Mouse (Mus musculus) stomach, embryonic 16.5 days (tissue): ENCODE measurements around the gene Pold1. TPM values are rescaled to one million over a fixed set of nuclear protein-coding genes. Genes with fewer than 3 reads are reported as not detected.

ENCODE experiments used
- ATAC-seq: fragments of 200-750 bp; cut with Nextera tagmentation; 2 replicates; pipeline ENCODE4 v1.8.0; 2017; ENCODE audit warnings: moderate number of reproducible peaks, moderate TSS enrichment; ENCODE audit not compliant: insufficient read depth, low FRiP score
- H3K27ac ChIP-seq: fragments of 300-500 bp; sonication (generic); 2 replicates; pipeline ENCODE4 v1.5.1; 2014; ENCODE audit warnings: low read length
- H3K27me3 ChIP-seq: fragments of 300-500 bp; sonication (generic); 2 replicates; pipeline ENCODE4 v1.6.1; 2014; ENCODE audit warnings: low read length, control low read depth, mixed read lengths; ENCODE audit not compliant: control insufficient read depth, insufficient read depth
- H3K36me3 ChIP-seq: fragments of 300-500 bp; sonication (generic); 2 replicates; pipeline ENCODE4 v1.6.1; 2014; ENCODE audit warnings: low read length; ENCODE audit not compliant: control insufficient read depth, insufficient read depth
- H3K4me1 ChIP-seq: fragments of 300-500 bp; sonication (generic); 2 replicates; pipeline ENCODE4 v1.6.1; 2014; ENCODE audit warnings: low read length, control low read depth, mixed read lengths; ENCODE audit not compliant: control insufficient read depth, insufficient read depth
- H3K4me2 ChIP-seq: fragments of 300-500 bp; sonication (generic); 2 replicates; pipeline ENCODE4 v1.6.1; 2014; ENCODE audit warnings: low read depth, low read length, mixed read lengths
- H3K4me3 ChIP-seq: fragments of 300-500 bp; sonication (generic); replicated peaks from 2 replicates; pipeline ENCODE4 v1.5.1; 2014; ENCODE audit warnings: mild to moderate bottlenecking, low read length
- H3K9ac ChIP-seq: fragments of 300-500 bp; sonication (generic); 2 replicates; pipeline ENCODE4 v1.6.1; 2014; ENCODE audit warnings: low read length
- H3K9me3 ChIP-seq: fragments of 300-500 bp; sonication (generic); replicated peaks from 2 replicates; pipeline ENCODE4 v1.6.1; 2016; ENCODE audit warnings: low read length, control low read depth; ENCODE audit not compliant: control insufficient read depth
- WGBS: fragments of 180-500 bp; shearing (Covaris S2); extraction: QIAGEN DNeasy Blood & Tissue Kit; methylation state at CpG from one replicate; pipeline ENCODE4 v1.1.7; 2014; 5-methylcytosine and 5-hydroxymethylcytosine counted together
- polyA plus RNA-seq: library from polyadenylated mRNA; unstranded; fragments of >200 nt; fragmentation: Nextera tagmentation; extraction: Ambion mirVana; gene quantifications from 2 replicates; pipeline ENCODE4 v1.2.1, GENCODE M21; 2015

Pold1 gene
- polyA plus RNA-seq, 1 experiment from 2014 or later, result 70.3 TPM

GRCm38 (mm10) chr7:44585606-44586005, 37.0 kb upstream of the Pold1 start:
- H3K4me1 ChIP-seq, result peaks cover 13% of the 10 kb centered on the region
- no peak overlapping the region for H3K4me2 ChIP-seq
- H3K9me3 ChIP-seq, result no peaks in the 10 kb centered on the region
- H3K4me3 ChIP-seq, result no peak overlapping the region
- H3K27me3 ChIP-seq, result peaks cover 36% of the 10 kb centered on the region
- no peak overlapping the region for H3K9ac ChIP-seq
- H3K36me3 ChIP-seq, result no peaks in the 10 kb centered on the region
- no peak for ATAC-seq
- H3K27ac ChIP-seq, result no peak overlapping the region
- WGBS, result 91% methylated on average over 6 of the region's 6 CpGs

- Histone ChIP-seq H3K4me2 (no peak overlapping the region), H3K27ac (no peak overlapping the region), H3K9ac (no peak overlapping the region), H3K9me3 (no peaks in the 10 kb centered on the region), H3K4me3 (no peak overlapping the region), H3K4me1 (peaks cover 8% of the 10 kb centered on the region), H3K36me3 (no peaks in the 10 kb centered on the region), H3K27me3 (peaks cover 31% of the 10 kb centered on the region)
- no peak for ATAC-seq
- WGBS, result 81% methylated on average over 6 of the region's 6 CpGs
Measured at GRCm38 (mm10) chr7:44584921-44585320, 36.3 kb upstream of the Pold1 start.

GRCm38 (mm10) chr7:44584265-44584804, 35.7 kb upstream of the Pold1 start:
- peaks cover 25% of the 10 kb centered on the region for H3K27me3 ChIP-seq
- H3K36me3 ChIP-seq, result no peaks in the 10 kb centered on the region

GRCm38 (mm10) chr7:44583146-44583545, 34.5 kb upstream of the Pold1 start:
- Histone ChIP-seq H3K36me3 (no peaks in the 10 kb centered on the region), H3K27ac (no peak overlapping the region), H3K4me2 (no peak overlapping the region), H3K9ac (no peak overlapping the region), H3K4me3 (no peak overlapping the region), H3K9me3 (peaks cover 4% of the 10 kb centered on the region; the same call in 1 of the 2 replicates), H3K27me3 (peaks cover 22% of the 10 kb centered on the region), H3K4me1 (no peaks in the 10 kb centered on the region)
- no peak for ATAC-seq
- WGBS, result 78% methylated on average over 1 of the region's 1 CpGs

More at GRCm38 (mm10) chr7:44584265-44584804, 35.7 kb upstream of the Pold1 start:
- no peaks in the 10 kb centered on the region for H3K9me3 ChIP-seq
- no peak for ATAC-seq
- H3K4me1 ChIP-seq, result peaks cover 7% of the 10 kb centered on the region
- no peak overlapping the region for H3K27ac ChIP-seq
- H3K9ac ChIP-seq, result no peak overlapping the region
- H3K4me3 ChIP-seq, result no peak overlapping the region
- WGBS, result 70% methylated on average over 4 of the region's 4 CpGs
- H3K4me2 ChIP-seq, result no peak overlapping the region

- Histone ChIP-seq H3K27ac (no peak overlapping the region), H3K4me1 (no peaks in the 10 kb centered on the region), H3K4me3 (no peak overlapping the region), H3K36me3 (no peaks in the 10 kb centered on the region), H3K9me3 (peaks cover 4% of the 10 kb centered on the region; the same call in 1 of the 2 replicates), H3K4me2 (no peak overlapping the region), H3K27me3 (peaks cover 17% of the 10 kb centered on the region), H3K9ac (no peak overlapping the region)
- no peak for ATAC-seq
- WGBS, result 56% methylated on average over 5 of the region's 5 CpGs
Measured at GRCm38 (mm10) chr7:44582709-44583108, 34.1 kb upstream of the Pold1 start.

- Histone ChIP-seq H3K36me3 (no peaks in the 10 kb centered on the region), H3K4me1 (no peaks in the 10 kb centered on the region), H3K27ac (no peak overlapping the region), H3K4me3 (no peak overlapping the region), H3K27me3 (peaks cover 8% of the 10 kb centered on the region), H3K9me3 (peaks cover 4% of the 10 kb centered on the region; the same call in 1 of the 2 replicates), H3K9ac (no peak overlapping the region), H3K4me2 (no peak overlapping the region)
- 71% methylated on average over 6 of the region's 6 CpGs for WGBS
- no peak for ATAC-seq
Measured at GRCm38 (mm10) chr7:44581637-44582036, 33.0 kb upstream of the Pold1 start.

GRCm38 (mm10) chr7:44576333-44576844, 27.7 kb upstream of the Pold1 start:
- Histone ChIP-seq H3K36me3 (no peaks in the 10 kb centered on the region), H3K4me2 (no peak overlapping the region), H3K4me1 (no peaks in the 10 kb centered on the region), H3K27me3 (no peaks in the 10 kb centered on the region), H3K9ac (no peak overlapping the region), H3K4me3 (no peak overlapping the region), H3K9me3 (peaks cover 4% of the 10 kb centered on the region; the same call in 1 of the 2 replicates), H3K27ac (no peak overlapping the region)
- no peak for ATAC-seq
- WGBS, result 40% methylated on average over 5 of the region's 5 CpGs

GRCm38 (mm10) chr7:44572956-44573484, 24.4 kb upstream of the Pold1 start:
- Histone ChIP-seq H3K36me3 (no peaks in the 10 kb centered on the region), H3K9ac (no peak overlapping the region), H3K4me3 (no peak overlapping the region), H3K4me2 (no peak overlapping the region), H3K27ac (no peak overlapping the region), H3K27me3 (peaks cover 8% of the 10 kb centered on the region; the same call in 1 of the 2 replicates), H3K4me1 (no peaks in the 10 kb centered on the region), H3K9me3 (no peaks in the 10 kb centered on the region)
- no peak for ATAC-seq
- 74% methylated on average over 5 of the region's 5 CpGs for WGBS

GRCm38 (mm10) chr7:44572213-44572701, 23.6 kb upstream of the Pold1 start, which contains the start of gene Napsa:
Napsa (plus strand) TSS chr7:44572380.
- Histone ChIP-seq H3K9ac (no peak within 1 kb of the TSS), H3K27me3 (peaks cover 8% of the 10 kb centered on the region; the same call in 1 of the 2 replicates), H3K4me3 (no peak within 1 kb of the TSS), H3K4me1 (no peaks in the 10 kb centered on the region), H3K9me3 (no peaks in the 10 kb centered on the region), H3K27ac (no peak within 1 kb of the TSS), H3K36me3 (no peaks in the 10 kb centered on the region), H3K4me2 (no peak within 1 kb of the TSS)
- ATAC-seq, result no peak
- WGBS, result 40% methylated on average over 7 of the region's 7 CpGs
